Mouse (Mus musculus) CH12.LX (cell line): ENCODE measurements at regions not wholly inside any gene's neighbourhood (a gene's known extent, or its start where the extent isn't known, plus 50 kb on each side); places are given as distances from the start of the nearest gene placed in this dataset.

Source experiments
- DNase-seq: peaks from one replicate; pipeline ENCODE4 v3.0.0-alpha.2; 2013; ENCODE audit errors: extremely low read depth
- H3K27ac ChIP-seq: 2 replicates; pipeline ENCODE4 v1.5.1; 2012; ENCODE audit warnings: low read depth, mild to moderate bottlenecking, control low read depth, moderate library complexity; ENCODE audit not compliant: insufficient read depth
- H3K27me3 ChIP-seq: replicated peaks from 2 replicates; pipeline ENCODE3; 2012; ENCODE audit warnings: inconsistent platforms
- H3K36me3 ChIP-seq, 2 experiments: replicated peaks in 1 of 2; 2 replicates each; pipeline versions ENCODE3 to v1.6.1; 2012; ENCODE audit warnings: inconsistent platforms in 1 of 2, low read length in 1 of 2, mild to moderate bottlenecking in 1 of 2, mixed read lengths in 1 of 2, moderate library complexity in 1 of 2; ENCODE audit not compliant: control insufficient read depth in 1 of 2, insufficient read depth in 1 of 2
- H3K4me1 ChIP-seq, 2 experiments: 2 replicates each; pipeline ENCODE4 v1.6.1; 2012; ENCODE audit warnings: inconsistent platforms in 1 of 2, moderate library complexity in 1 of 2; ENCODE audit not compliant: insufficient read depth in 2 of 2, control insufficient read depth in 1 of 2
- H3K4me2 ChIP-seq: 2 replicates; pipeline ENCODE4 v1.6.1; 2012; ENCODE audit warnings: low read depth, mild to moderate bottlenecking, control low read depth; ENCODE audit not compliant: poor library complexity, insufficient read depth, severe bottlenecking
- H3K4me3 ChIP-seq, 3 experiments: fragments of 150-350 bp in 1 of 3; sonication (generic) in 1 of 3; replicated peaks in 1 of 3; 2 replicates each; pipeline versions ENCODE3 to v1.5.1; 2011 to 2012; ENCODE audit warnings: low read depth in 2 of 3, low read length in 2 of 3, mild to moderate bottlenecking in 2 of 3, moderate library complexity in 2 of 3, control low read depth in 1 of 3, improper control_type of control experiment in 1 of 3, inconsistent platforms in 1 of 3, mixed read lengths in 1 of 3; ENCODE audit not compliant: poor library complexity in 1 of 3
- H3K79me2 ChIP-seq: replicated peaks from 2 replicates; pipeline ENCODE4 v1.6.1; 2012; ENCODE audit warnings: mild to moderate bottlenecking, moderate library complexity; ENCODE audit not compliant: control insufficient read depth, poor library complexity, insufficient read depth, severe bottlenecking; ENCODE audit errors: extremely low read depth
- H3K9ac ChIP-seq: 2 replicates; pipeline ENCODE4 v1.6.1; 2012; ENCODE audit warnings: low read depth, mild to moderate bottlenecking, control low read depth, moderate library complexity; ENCODE audit not compliant: insufficient read depth
- H3K9me3 ChIP-seq: replicated peaks from 2 replicates; pipeline ENCODE3; 2012; ENCODE audit warnings: low read length, inconsistent platforms, mixed read lengths
- CHD1 ChIP-seq: IDR thresholded peaks from 2 replicates; pipeline ENCODE4 v1.6.1; 2012; ENCODE audit warnings: low read depth, low read length, improper control_type of control experiment, inconsistent platforms
- CTCF ChIP-seq, 2 experiments: IDR thresholded peaks in 1 of 2; conservative IDR thresholded peaks in 1 of 2; 2 replicates each; pipeline ENCODE4 v1.5.1; 2011 to 2012; ENCODE audit warnings: low read depth in 2 of 2, low read length in 2 of 2, improper control_type of control experiment in 1 of 2, inconsistent platforms in 1 of 2, mild to moderate bottlenecking in 1 of 2, moderate library complexity in 1 of 2
- E2F4 ChIP-seq: IDR thresholded peaks from 2 replicates; pipeline ENCODE4 v1.6.1; 2011; ENCODE audit warnings: low read depth, low read length, improper control_type of control experiment; ENCODE audit not compliant: insufficient replicate concordance
- GABPA ChIP-seq: IDR thresholded peaks from 2 replicates; pipeline ENCODE4 v1.6.1; 2012; ENCODE audit warnings: low read depth, low read length, improper control_type of control experiment, inconsistent platforms; ENCODE audit not compliant: insufficient replicate concordance
- IRF4 ChIP-seq: IDR thresholded peaks from 2 replicates; pipeline ENCODE4 v1.6.1; 2014; ENCODE audit warnings: low read depth, mild to moderate bottlenecking, inconsistent platforms, low read length, improper control_type of control experiment
- MAFK ChIP-seq: IDR thresholded peaks from 2 replicates; pipeline ENCODE4 v1.6.1; 2011; ENCODE audit warnings: low read length, improper control_type of control experiment; ENCODE audit not compliant: insufficient replicate concordance
- MYC ChIP-seq: IDR thresholded peaks from 2 replicates; pipeline ENCODE4 v1.6.1; 2011; ENCODE audit warnings: low read depth, mild to moderate bottlenecking, improper control_type of control experiment, low read length
- NELFE ChIP-seq: IDR thresholded peaks from 2 replicates; pipeline ENCODE4 v1.6.1; 2011; ENCODE audit warnings: low read depth, low read length, improper control_type of control experiment
- POLR2A ChIP-seq: IDR thresholded peaks from 2 replicates; pipeline ENCODE4 v1.6.1; 2011; ENCODE audit warnings: low read depth, mild to moderate bottlenecking, improper control_type of control experiment, low read length
- RAD21 ChIP-seq: IDR thresholded peaks from 2 replicates; pipeline ENCODE4 v1.6.1; 2011; ENCODE audit warnings: low read depth, mild to moderate bottlenecking, low read length, improper control_type of control experiment, moderate library complexity
- RCOR1 ChIP-seq: conservative IDR thresholded peaks from 2 replicates; pipeline ENCODE4 v1.6.1; 2012; ENCODE audit warnings: low read depth, mild to moderate bottlenecking, inconsistent platforms, low read length, improper control_type of control experiment
- TCF12 ChIP-seq: IDR thresholded peaks from 2 replicates; pipeline ENCODE4 v1.6.1; 2014; ENCODE audit warnings: low read depth, mild to moderate bottlenecking, inconsistent platforms, low read length, improper control_type of control experiment
- USF2 ChIP-seq: conservative IDR thresholded peaks from 2 replicates; pipeline ENCODE4 v1.6.1; 2011; ENCODE audit warnings: low read depth, low read length, improper control_type of control experiment
- dilution Hi-C: fragments of 300-500 bp; cut with MboI; formaldehyde crosslinking; loops from 2 replicates; pipeline ENCODE4 v1.14.3; 2020; ENCODE audit warnings: low sequenced_read_pairs; ENCODE audit not compliant: extremely low pct_unique_long_range_greater_than_20kb, extremely low pct_ligation_motif_present
- in situ Hi-C: fragments of 300-500 bp; cut with MboI; formaldehyde crosslinking; loops from 3 replicates; pipeline ENCODE4 v1.14.3; 2019; ENCODE audit warnings: low sequenced_read_pairs, low pct_ligation_motif_present, low pct_unique_long_range_greater_than_20kb, mixed read lengths

GRCm38 (mm10) chr12:77135067-77135466, 102.9 kb upstream of the Fut8 start:
- DNase-seq, result no peak
- no peaks in the 10 kb centered on the region for H3K27me3 ChIP-seq
- no peak overlapping the region for H3K9ac ChIP-seq
- H3K9me3 ChIP-seq, result no peaks in the 10 kb centered on the region
- H3K36me3 ChIP-seq, result no peaks in the 10 kb centered on the region
- in situ Hi-C loops, result no loop called here
- peaks cover 30 to 92% of the 10 kb centered on the region in 2 experiments for H3K4me1 ChIP-seq
- no peak for TF ChIP-seq TCF12
- no peak for TF ChIP-seq USF2
- no peak for TF ChIP-seq MAFK
- no peak for TF ChIP-seq RAD21
- no peak for TF ChIP-seq IRF4
- TF ChIP-seq, all 38 proteins: peak for 0
- Histone ChIP-seq H3K27ac (no peak overlapping the region), H3K4me2 (no peak overlapping the region), H3K4me3 (no peak overlapping the region), H3K79me2 (no peaks in the 10 kb centered on the region)
- dilution Hi-C loops, result no loop called here

GRCm38 (mm10) chr12:77134306-77135010, 103.5 kb upstream of the Fut8 start:
- dilution Hi-C loops (no loop called here), in situ Hi-C loops (no loop called here)
- Histone ChIP-seq H3K4me1 (peaks cover 25 to 90% of the 10 kb centered on the region in 2 experiments), H3K27me3 (no peaks in the 10 kb centered on the region), H3K4me2 (no peak overlapping the region), H3K79me2 (no peaks in the 10 kb centered on the region), H3K27ac (no peak overlapping the region), H3K36me3 (no peaks in the 10 kb centered on the region), H3K9me3 (no peaks in the 10 kb centered on the region), H3K4me3 (no peak overlapping the region), H3K9ac (no peak overlapping the region)
- TF ChIP-seq MYC, result no peak
- no peak for TF ChIP-seq RAD21
- no peak for TF ChIP-seq RCOR1
- TF ChIP-seq GABPA, result no peak
- no peak for TF ChIP-seq E2F4
- no peak for TF ChIP-seq NELFE
- no peak for TF ChIP-seq CTCF (conservative IDR thresholded peaks at IDR 0.05 in 1 of 2, IDR thresholded peaks at IDR 0.05 in 1 of 2; ENCODE audit: low read depth in 2 of 2, low read length in 2 of 2)
- TF ChIP-seq CHD1, result no peak
- no peak for TF ChIP-seq POLR2A
- DNase-seq, result no peak
